Mouse (Mus musculus) midbrain, embryonic 11.5 days (tissue): ENCODE measurements around the gene Zfp3. TPM values are rescaled to one million over a fixed set of nuclear protein-coding genes. Genes with fewer than 3 reads are reported as not detected.

Experiments used
- ATAC-seq: fragments of 200-750 bp; cut with Nextera tagmentation; 2 replicates; pipeline ENCODE4 v1.8.0; 2017; ENCODE audit warnings: moderate TSS enrichment, moderate library complexity; ENCODE audit not compliant: low FRiP score
- DNase-seq: peaks from one replicate; pipeline ENCODE4 v3.0.0; 2015; ENCODE audit warnings: low spot score; ENCODE audit errors: missing footprints
- H3K27ac ChIP-seq: fragments of 300-500 bp; sonication (generic); 2 replicates; pipeline ENCODE4 v1.5.1; 2014; ENCODE audit warnings: low read depth, low read length
- H3K27me3 ChIP-seq: fragments of 300-500 bp; sonication (generic); 2 replicates; pipeline ENCODE4 v1.6.1; 2014; ENCODE audit warnings: mild to moderate bottlenecking, low read length, moderate library complexity, mixed read lengths; ENCODE audit not compliant: control insufficient read depth, insufficient read depth
- H3K36me3 ChIP-seq: fragments of 300-500 bp; sonication (generic); 2 replicates; pipeline ENCODE4 v1.6.1; 2014; ENCODE audit warnings: mild to moderate bottlenecking, low read length, moderate library complexity, mixed read lengths; ENCODE audit not compliant: control insufficient read depth, insufficient read depth
- H3K4me1 ChIP-seq: fragments of 300-500 bp; sonication (generic); 2 replicates; pipeline ENCODE4 v1.6.1; 2014; ENCODE audit warnings: low read length; ENCODE audit not compliant: control insufficient read depth, insufficient read depth
- H3K4me2 ChIP-seq: fragments of 300-500 bp; sonication (generic); 2 replicates; pipeline ENCODE4 v1.6.1; 2014; ENCODE audit warnings: mild to moderate bottlenecking, moderate library complexity
- H3K4me3 ChIP-seq: fragments of 300-500 bp; sonication (generic); 2 replicates; pipeline ENCODE4 v1.5.1; 2014; ENCODE audit warnings: low read depth, low read length
- H3K9ac ChIP-seq: fragments of 300-500 bp; sonication (generic); 2 replicates; pipeline ENCODE4 v1.6.1; 2014; ENCODE audit warnings: low read length
- H3K9me3 ChIP-seq: fragments of 300-500 bp; sonication (generic); 2 replicates; pipeline ENCODE4 v1.6.1; 2016; ENCODE audit warnings: low read length; ENCODE audit not compliant: control insufficient read depth
- WGBS: fragments of 180-500 bp; shearing (Covaris S2); extraction: QIAGEN DNeasy Blood & Tissue Kit; methylation state at CpG from one replicate; pipeline ENCODE4 v1.1.7; 2014; 5-methylcytosine and 5-hydroxymethylcytosine counted together
- polyA plus RNA-seq: library from polyadenylated mRNA; unstranded; fragments of >200 nt; fragmentation: Nextera tagmentation; extraction: Ambion mirVana; gene quantifications from 2 replicates; pipeline ENCODE4 v1.2.1, GENCODE M21; 2014

Zfp3 gene
- polyA plus RNA-seq, 1 experiment from 2014 or later = 10.2 TPM

- no peak for ATAC-seq
- Histone ChIP-seq H3K36me3 (no peaks in the 10 kb centered on the region), H3K27me3 (no peaks in the 10 kb centered on the region), H3K4me2 (no peak overlapping the region), H3K9ac (no peak overlapping the region), H3K27ac (no peak overlapping the region), H3K9me3 (no peaks in the 10 kb centered on the region), H3K4me3 (no peak overlapping the region), H3K4me1 (no peaks in the 10 kb centered on the region)
- WGBS = 93% methylated on average over 1 of the region's 1 CpGs
- no peak for DNase-seq
These were observed 28.4 kb downstream of the Zfp3 start for GRCm38 (mm10) chr11:70792409-70792808.

GRCm38 (mm10) chr11:70802208-70802864 lies 38.3 kb downstream of the Zfp3 start:
- Histone ChIP-seq H3K4me1 (no peaks in the 10 kb centered on the region), H3K4me2 (no peak overlapping the region), H3K9ac (no peak overlapping the region), H3K27ac (no peak overlapping the region), H3K4me3 (no peak overlapping the region), H3K27me3 (no peaks in the 10 kb centered on the region), H3K9me3 (no peaks in the 10 kb centered on the region), H3K36me3 (no peaks in the 10 kb centered on the region)
- DNase-seq (no peak), ATAC-seq (no peak)
- WGBS = 88% methylated on average over 2 of the region's 2 CpGs

GRCm38 (mm10) chr11:70802865-70803261 lies 38.9 kb downstream of the Zfp3 start:
- WGBS = 68% methylated on average over 2 of the region's 2 CpGs
- no peak overlapping the region for H3K9ac ChIP-seq
- DNase-seq (no peak), ATAC-seq (no peak)
- no peaks in the 10 kb centered on the region for H3K4me1 ChIP-seq
- H3K27me3 ChIP-seq = no peaks in the 10 kb centered on the region
- no peak overlapping the region for H3K4me2 ChIP-seq
- H3K4me3 ChIP-seq = no peak overlapping the region
- H3K9me3 ChIP-seq = no peaks in the 10 kb centered on the region
- H3K27ac ChIP-seq = no peak overlapping the region
- H3K36me3 ChIP-seq = no peaks in the 10 kb centered on the region

GRCm38 (mm10) chr11:70803711-70804200 lies 39.7 kb downstream of the Zfp3 start:
- no peaks in the 10 kb centered on the region for H3K4me1 ChIP-seq
- 83% methylated on average over 6 of the region's 6 CpGs for WGBS
- H3K4me3 ChIP-seq = no peak overlapping the region
- H3K9me3 ChIP-seq = no peaks in the 10 kb centered on the region
- H3K27ac ChIP-seq = no peak overlapping the region
- H3K9ac ChIP-seq = no peak overlapping the region
- DNase-seq (no peak), ATAC-seq (no peak)
- no peak overlapping the region for H3K4me2 ChIP-seq
- no peaks in the 10 kb centered on the region for H3K36me3 ChIP-seq
- H3K27me3 ChIP-seq = no peaks in the 10 kb centered on the region

- H3K9ac ChIP-seq = no peak overlapping the region
- ATAC-seq (no peak), DNase-seq (no peak)
- H3K4me2 ChIP-seq = no peak overlapping the region
- H3K4me1 ChIP-seq = no peaks in the 10 kb centered on the region
- no peaks in the 10 kb centered on the region for H3K36me3 ChIP-seq
- no peaks in the 10 kb centered on the region for H3K27me3 ChIP-seq
- no peak overlapping the region for H3K4me3 ChIP-seq
- no peaks in the 10 kb centered on the region for H3K9me3 ChIP-seq
- no peak overlapping the region for H3K27ac ChIP-seq
- 87% methylated on average over 3 of the region's 3 CpGs for WGBS
These were observed 40.4 kb downstream of the Zfp3 start for GRCm38 (mm10) chr11:70804395-70804794.

GRCm38 (mm10) chr11:70805641-70806175 lies 41.7 kb downstream of the Zfp3 start:
- Histone ChIP-seq H3K27ac (no peak overlapping the region), H3K9ac (no peak overlapping the region), H3K36me3 (no peaks in the 10 kb centered on the region), H3K27me3 (no peaks in the 10 kb centered on the region), H3K4me2 (no peak overlapping the region), H3K9me3 (no peaks in the 10 kb centered on the region), H3K4me1 (no peaks in the 10 kb centered on the region), H3K4me3 (no peak overlapping the region)
- DNase-seq = no peak
- no peak for ATAC-seq
- WGBS = 86% methylated on average over 8 of the region's 8 CpGs

GRCm38 (mm10) chr11:70806697-70807096 lies 42.7 kb downstream of the Zfp3 start:
- Histone ChIP-seq H3K9me3 (no peaks in the 10 kb centered on the region), H3K4me1 (no peaks in the 10 kb centered on the region), H3K27ac (no peak overlapping the region), H3K9ac (no peak overlapping the region), H3K4me2 (no peak overlapping the region), H3K4me3 (no peak overlapping the region), H3K36me3 (no peaks in the 10 kb centered on the region), H3K27me3 (no peaks in the 10 kb centered on the region)
- DNase-seq = no peak
- whole genome bisulfite sequencing = 93% methylated on average over 4 of the region's 4 CpGs
- ATAC-seq = no peak

- H3K27ac ChIP-seq = no peak overlapping the region
- no peak overlapping the region for H3K4me3 ChIP-seq
- no peak overlapping the region for H3K9ac ChIP-seq
- H3K9me3 ChIP-seq = no peaks in the 10 kb centered on the region
- H3K4me1 ChIP-seq = no peaks in the 10 kb centered on the region
- DNase-seq (no peak), ATAC-seq (no peak)
- no peak overlapping the region for H3K4me2 ChIP-seq
- no peaks in the 10 kb centered on the region for H3K36me3 ChIP-seq
- H3K27me3 ChIP-seq = no peaks in the 10 kb centered on the region
- WGBS = 92% methylated on average over 4 of the region's 4 CpGs
These were observed 43.6 kb downstream of the Zfp3 start for GRCm38 (mm10) chr11:70807630-70808029.

- no peak overlapping the region for H3K4me2 ChIP-seq
- H3K27me3 ChIP-seq = no peaks in the 10 kb centered on the region
- no peaks in the 10 kb centered on the region for H3K9me3 ChIP-seq
- H3K27ac ChIP-seq = no peak overlapping the region
- ATAC-seq (no peak), DNase-seq (no peak)
- 63% methylated on average over 3 of the region's 3 CpGs for WGBS
- H3K36me3 ChIP-seq = no peaks in the 10 kb centered on the region
- no peak overlapping the region for H3K4me3 ChIP-seq
- no peaks in the 10 kb centered on the region for H3K4me1 ChIP-seq
- no peak overlapping the region for H3K9ac ChIP-seq
These were observed 44.1 kb downstream of the Zfp3 start for GRCm38 (mm10) chr11:70808101-70808500.
